Mouse (Mus musculus): ENCODE data around the gene Picalm.
A peak's percentile ranks its signal among the peaks of the same experiment; 100 is the strongest.

Picalm gene

DNA sequence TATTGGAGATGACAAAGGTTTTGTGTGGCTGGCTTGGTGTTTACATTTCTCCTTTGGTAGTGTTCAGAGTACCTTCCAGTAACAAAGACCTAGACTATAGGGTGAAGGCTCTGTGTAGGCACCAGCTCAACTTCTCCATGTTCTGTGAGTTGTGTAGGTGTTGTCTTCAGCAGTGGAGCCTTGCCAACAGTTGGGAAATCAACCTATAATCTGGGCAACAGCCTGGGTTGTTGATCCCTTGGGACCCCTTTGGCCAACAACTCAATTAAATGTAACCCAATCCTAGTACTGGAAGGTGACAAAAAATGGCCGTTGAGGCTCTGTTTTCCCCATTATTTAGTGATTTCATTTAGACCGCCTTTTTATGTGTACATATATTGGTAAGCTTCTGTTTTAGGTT, 80.1 kb downstream of the Picalm start:
- DNase-seq (ENCODE audit: low read depth, low spot score) = no peak

DNA sequence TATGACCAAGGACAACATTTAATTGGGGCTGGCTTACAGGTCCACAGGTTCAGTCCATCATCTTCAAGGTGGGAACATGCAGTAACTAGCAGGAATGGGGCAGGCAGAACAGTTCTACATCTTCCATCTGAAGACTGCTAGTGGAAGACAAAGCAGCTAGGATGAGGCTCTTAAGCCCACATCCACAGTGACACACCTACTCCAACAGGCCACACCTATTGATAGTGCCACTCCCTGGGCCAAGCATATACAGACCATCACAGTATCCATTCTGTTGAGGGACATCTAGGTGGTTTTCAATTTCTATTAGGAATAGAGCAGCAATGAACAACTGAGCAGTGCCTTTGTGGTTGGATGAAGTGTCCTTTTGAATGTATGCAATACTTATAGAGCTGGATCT, 80.9 kb downstream of the Picalm start:
- DNase-seq (ENCODE audit: low read depth, low spot score) = no peak

DNA sequence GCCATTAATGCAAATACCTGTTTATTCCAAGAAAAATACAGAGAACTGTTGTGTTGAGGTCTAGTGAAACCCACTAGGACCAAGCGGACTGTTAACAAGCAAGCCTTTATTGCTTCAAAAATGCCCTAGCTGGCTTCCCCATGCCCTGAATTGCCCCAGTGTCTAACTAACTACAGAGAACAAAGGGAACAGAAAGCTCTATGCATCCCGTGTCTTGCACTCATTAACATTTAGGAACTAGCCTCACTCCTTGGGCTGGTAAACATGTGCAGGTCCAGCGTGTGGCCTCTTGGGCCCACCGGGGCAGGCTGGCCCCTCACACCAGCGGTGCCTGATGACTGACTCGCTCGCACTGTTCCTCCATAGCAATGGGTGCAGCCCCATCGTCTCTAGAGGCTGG, 86.5 kb downstream of the Picalm start:
- DNase-seq (ENCODE audit: low read depth, low spot score) = no peak

DNA sequence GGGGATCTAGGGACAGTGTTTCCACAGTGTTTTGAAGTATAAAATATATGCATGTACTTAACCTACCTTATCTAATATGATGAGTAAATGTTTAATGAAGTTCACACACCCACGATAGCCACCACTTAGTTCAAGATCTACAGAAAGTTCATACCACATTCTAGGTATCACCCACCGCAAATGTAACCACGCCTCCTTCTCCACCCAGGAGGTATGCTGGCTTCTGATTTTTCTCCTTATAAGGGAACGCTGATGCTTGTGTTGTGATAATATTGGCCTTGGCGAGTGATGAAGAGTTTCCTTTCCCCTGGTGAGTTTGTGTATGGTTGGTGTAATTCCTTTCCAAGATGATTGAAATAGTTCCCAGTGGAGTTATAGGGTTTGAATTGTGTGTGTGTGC, 88.1 kb downstream of the Picalm start:
- no peak for DNase-seq (ENCODE audit: low read depth, low spot score)

DNA sequence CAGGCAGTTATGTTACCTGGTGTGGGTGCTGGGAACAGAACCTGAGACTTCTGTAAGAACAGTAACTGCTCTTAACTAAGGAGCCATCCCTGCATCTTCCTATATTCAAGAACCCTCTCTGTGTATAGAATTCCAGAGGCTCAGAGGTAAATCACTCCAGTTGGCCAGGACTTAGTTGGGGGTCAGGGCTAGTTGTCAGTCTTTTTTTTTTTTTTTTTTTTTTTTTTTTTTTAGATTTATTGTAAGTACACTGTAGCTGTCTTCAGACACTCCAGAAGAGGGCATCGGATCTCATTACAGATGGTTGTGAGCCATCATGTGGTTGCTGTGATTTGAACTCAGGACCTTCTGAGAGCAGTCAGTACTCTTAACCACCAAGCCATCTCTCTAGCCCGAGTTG, 91.5 kb downstream of the Picalm start:
- DNase-seq (ENCODE audit: low read depth, low spot score) = no peak

DNA sequence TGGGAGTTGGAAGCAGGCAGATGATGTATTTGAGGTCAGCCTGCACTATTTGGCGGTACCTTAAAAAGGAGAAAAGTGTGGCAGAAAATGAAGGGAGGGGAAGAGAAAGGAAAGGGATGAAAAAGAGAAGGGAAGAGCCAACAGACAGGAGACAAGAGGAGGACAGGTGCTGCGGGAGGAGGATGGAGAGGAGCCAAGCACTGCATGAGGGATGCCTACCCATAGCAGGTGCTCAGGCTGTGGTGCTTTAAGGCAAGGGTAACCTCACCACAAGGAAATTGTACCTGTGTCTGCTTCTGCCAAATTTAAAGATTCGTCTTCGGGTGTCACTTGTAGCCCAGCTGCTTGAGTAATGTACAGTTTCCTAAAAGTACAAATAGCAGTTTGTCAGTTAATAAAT, 98.1 kb downstream of the Picalm start:
- no peak for DNase-seq (ENCODE audit: low read depth, low spot score)

DNA sequence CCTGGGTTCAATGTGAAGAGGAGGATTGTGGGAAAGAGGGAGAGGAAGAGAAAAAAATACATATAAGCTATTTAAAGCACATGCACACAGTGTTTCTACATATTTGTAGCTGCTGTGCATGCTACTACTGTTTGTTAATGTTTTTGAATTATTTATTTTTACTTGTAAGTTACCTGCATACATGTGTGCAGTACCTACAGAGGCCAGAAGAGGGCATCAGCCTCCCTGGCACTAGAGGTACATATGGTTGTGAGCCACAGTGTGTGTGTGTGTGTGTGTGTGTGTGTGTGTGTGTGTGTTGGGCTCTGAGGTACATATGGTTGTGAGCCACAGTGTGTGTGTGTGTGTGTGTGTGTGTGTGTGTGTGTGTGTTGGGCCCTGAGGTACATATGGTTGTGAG, 98.9 kb downstream of the Picalm start:
- DNase-seq (ENCODE audit: low read depth, low spot score) = peak; percentile 54

DNA sequence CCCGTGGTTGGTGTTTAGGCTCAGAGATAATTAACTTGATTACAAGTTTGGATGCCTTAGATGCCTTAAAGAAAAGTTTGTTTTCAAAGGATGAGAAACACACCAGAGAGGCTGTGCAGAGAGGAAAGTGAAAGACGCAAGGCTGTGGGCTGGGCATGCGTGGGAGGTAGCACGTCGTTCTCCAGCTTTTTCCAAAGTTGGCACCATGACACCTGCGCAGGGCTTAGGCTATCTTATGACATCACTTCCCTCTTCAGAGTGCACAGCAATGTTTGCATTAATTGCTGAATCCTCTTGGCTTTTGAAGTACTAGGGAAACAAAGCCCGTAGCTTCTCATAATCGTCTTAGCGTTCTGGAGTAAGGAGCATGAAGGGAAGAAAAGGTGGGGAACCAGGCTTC, 101.4 kb downstream of the Picalm start:
- no peak for DNase-seq (ENCODE audit: low read depth, low spot score)

DNA sequence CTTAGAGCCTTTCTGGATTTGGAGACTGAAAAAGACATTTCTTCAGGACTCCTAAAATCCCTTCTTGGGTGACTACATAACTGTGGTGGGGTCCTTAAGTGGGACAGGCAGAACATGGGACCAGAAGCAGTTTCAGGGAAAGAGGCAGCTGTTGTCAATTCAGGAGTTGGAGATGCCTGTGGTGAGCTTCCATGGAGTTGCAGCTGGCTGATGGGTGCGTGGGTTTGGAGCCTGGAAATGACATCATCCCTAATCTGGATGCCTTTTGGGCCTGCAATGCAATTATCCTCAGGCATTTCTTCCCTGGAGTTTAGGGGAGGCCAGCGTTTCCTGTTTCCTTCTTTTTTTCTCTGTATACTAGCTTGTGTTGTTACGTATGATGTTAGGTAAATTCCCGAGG, 103.9 kb downstream of the Picalm start:
- DNase-seq (ENCODE audit: low read depth, low spot score) = no peak

DNA sequence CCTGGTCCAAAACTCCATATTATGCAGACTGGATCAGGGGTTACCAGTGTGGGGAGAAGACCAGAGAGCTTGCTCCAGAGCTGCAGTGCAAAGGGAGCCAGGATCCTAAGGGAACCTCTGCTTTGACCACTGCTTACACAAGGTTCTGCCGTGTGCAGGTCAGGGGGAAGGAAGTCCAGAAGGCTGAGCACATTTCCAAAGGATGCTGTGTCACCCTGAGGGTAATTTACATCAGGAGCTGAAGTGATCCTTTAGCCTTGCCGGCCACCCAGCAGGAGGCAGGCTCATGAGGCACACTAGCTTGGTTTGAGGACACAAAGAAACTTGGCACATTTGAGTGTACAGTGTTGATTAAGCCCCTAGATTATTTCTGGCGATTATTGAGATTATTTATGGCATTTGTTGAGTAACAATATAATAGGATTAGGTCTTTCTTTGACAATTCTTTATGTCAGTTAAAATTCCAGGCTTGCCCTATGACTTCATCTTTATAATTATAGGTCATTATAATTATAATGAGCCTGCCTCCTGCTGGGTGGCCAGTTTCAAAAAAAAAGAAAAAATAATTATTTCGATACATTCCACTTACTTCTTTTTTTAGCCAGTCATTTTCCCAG, 106.4 kb downstream of the Picalm start:
- no peak for DNase-seq (ENCODE audit: low read depth, low spot score)

DNA sequence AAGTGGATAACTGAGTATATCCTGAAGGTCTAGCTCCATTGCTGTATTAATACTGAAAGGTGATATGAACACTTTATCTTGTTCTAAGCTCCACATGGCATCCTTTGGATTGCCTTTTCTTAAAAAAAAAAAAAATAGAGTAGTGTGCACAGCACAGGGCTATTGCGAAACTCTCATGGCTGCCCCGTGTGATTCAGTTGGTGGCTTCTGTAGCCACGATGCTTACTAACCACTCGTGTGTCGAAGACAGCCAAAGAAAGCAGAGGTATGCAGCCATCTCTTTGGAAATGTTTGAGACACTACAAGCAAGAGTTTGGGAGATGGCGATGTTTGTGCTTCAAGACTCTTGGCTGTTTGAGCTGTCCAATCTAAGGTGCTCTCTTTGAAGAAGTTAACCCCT, 113.1 kb downstream of the Picalm start:
- no peak for DNase-seq (ENCODE audit: low read depth, low spot score)

DNA sequence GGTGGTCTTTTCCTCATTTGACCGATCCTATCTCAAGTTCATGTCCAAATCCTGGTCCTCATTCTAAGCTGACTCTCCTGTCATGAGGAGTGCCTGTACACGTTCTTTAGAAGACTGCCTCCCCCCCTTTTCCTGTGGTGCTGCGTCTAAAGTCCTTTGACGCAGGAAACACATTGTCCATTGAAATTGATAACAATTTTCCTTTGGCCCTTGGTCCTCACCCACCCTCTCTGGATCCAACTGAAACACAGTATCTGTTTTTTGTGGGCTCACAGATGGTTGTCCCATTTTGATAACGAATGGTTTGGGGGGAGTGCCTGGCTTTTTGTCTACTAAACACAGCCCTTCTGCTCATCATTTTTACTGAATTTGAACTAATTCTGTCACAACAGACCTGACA, 113.6 kb downstream of the Picalm start:
- no peak for DNase-seq (ENCODE audit: low read depth, low spot score)

DNA sequence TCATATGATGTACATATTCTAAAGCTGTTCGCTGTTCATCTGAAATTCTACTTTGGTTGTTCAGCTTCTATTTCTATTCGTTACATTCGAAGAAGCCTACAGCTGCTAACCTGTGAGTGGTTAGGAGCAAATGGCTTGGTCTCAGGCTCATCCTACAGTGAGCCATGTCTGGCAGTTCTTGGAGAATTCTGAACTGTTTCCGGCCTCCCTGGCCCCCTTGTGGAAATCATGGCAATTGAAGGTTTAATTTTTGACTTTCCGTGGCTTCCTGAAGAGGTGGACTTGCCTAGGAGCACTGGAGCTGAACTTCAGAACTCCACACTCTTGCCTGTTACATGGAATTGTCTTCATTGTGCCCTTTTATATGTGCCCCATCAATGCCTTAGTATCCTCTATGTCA, 122.9 kb downstream of the Picalm start:
- no peak for DNase-seq (ENCODE audit: low read depth, low spot score)

DNA sequence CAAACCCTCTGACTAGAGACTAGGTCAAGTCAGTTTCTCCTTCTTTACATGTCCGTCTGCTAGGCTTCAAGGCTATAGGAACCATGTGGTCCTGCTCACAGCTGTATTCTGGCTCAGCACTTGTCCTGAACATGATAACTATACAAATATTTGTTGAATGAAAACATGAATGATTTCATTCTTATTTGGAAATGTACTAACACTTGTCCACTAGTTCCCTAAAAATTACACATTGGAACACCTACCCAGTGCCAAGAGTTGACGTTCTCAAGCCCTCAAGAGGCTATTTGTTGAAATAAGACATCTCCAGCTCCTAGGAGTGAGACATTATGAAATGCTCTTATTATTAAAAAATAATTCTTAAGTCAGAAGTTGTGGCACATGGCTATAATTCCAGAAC, 128.7 kb downstream of the Picalm start:
- DNase-seq (ENCODE audit: low read depth, low spot score) = no peak

DNA sequence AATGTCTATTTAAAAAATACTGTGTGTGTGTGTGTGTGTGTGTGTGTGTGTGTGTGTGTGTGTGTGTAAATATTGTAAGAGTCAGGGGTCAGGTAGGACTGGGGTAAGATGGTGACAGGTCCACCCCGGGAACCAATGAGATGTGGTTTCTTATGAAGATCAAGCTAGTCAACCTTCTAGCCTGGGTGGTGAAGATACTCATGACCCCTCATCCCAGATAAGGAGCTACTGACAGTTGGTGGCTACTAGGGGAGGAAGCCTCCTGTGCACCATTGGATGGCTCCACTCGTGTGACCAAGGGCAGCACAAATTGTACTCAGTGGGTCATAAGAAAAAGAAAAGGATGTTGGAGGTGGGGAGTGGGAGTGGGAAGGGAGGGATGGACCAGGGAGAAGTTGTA, 129.9 kb downstream of the Picalm start:
- DNase-seq (ENCODE audit: low read depth, low spot score) = no peak

DNA sequence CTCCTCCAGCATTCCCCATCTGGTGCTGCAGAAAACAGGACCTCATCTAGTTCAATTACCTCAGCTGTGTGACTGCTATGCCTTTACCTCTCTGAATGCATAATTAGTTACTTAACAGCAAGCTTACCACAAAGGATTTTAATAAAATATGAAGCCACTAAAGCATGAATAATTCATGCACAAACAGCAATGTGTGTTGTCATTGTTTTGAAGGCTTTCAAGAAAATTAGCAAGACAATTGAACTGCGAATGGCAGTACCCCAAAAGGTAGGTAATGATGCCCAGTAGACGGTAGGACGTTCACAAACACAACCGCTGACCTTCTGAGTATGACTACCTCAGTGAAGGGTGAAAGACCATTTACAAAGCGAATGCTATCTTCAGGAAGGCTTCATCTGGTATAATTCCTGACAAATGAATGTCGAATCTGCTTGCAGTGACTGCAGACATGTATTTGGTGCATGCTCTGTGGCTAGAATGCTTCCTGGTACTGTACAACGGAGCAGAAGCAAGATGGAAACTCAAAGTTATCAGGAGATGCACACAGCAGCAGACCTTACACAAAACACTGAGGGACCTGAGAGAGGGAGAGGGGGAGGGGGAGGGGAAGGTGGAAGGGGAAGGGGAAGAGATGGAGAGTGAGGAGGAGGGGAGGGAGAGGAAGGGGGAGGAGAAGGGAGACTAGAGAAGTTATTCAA, 132.0 kb downstream of the Picalm start:
- no peak for DNase-seq (ENCODE audit: low read depth, low spot score)
